Mouse (Mus musculus): ENCODE data around the gene Gp1bb.

- TF ChIP-seq CTCF (IDR thresholded peaks at IDR 0.05; ENCODE audit: borderline replicate concordance, insufficient read depth, low read depth, low read length): no peak
- TF ChIP-seq POLR2A (IDR thresholded peaks at IDR 0.05; ENCODE audit: borderline replicate concordance, insufficient read depth, low read length): no peak
Observed at GRCm38 (mm10) chr16:18608226-18608625, 14.0 kb downstream of the Gp1bb start.
